Mouse (Mus musculus): ENCODE data around the gene Supt6.

DNA sequence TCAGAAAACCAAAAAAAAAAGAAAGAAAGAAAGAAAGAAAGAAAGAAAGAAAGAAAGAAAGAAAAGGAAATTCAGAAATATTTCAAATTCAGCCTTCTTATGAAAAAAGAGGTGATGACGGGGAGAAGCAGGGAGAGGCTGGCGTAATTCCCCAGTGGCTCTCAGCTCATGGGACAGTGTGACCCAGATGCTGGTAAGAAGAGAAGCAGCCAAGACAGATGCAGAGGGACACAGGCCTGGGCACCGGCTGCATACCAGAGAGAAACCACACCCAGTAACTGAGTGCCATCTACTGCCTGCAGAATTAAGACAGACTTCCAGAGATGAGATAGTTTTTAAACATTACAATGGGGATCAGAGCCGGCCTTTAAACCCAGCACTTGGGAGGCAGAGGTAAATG is 22.2 kb downstream of the Supt6 start:
- no peak for TF ChIP-seq CTCF (IDR thresholded peaks at IDR 0.05; ENCODE audit: low read depth)
- no peak for TF ChIP-seq EP300 (optimal IDR thresholded peaks at IDR 0.05)
